ENCODE assay signal across 9 mouse cellular contexts in genomic region chr12:73241960-73242359, GRCm38 (mm10). TPM values are rescaled to one million over a fixed set of nuclear protein-coding genes. Genes with fewer than 3 reads are reported as not detected.
DNase-seq lines count a peak whose midpoint lies in the region; ATAC-seq lines count a peak whose summit lies in the region.
"Had no signal": no experiment of that assay in that cellular context is flagged by ENCODE, and none has a peak within 500 bp of the region (broad histone marks: within the 10 kb centered on the region; RNA-seq: fewer than 3 reads in every experiment).

No protein-coding gene starts in this region.

- no peak overlapping the region for H3K4me3 ChIP-seq in hindbrain, embryonic 14.5 days (replicated peaks; ENCODE audit: low read length)
- no peak overlapping the region for H3K4me3 ChIP-seq in lung, embryonic 16.5 days (ENCODE audit: low read length)
- H3K4me3 ChIP-seq: heart, embryonic 15.5 days had no signal

- DNase-seq in Muller cell, postnatal 12 days (ENCODE audit: inconsistent ontology term) = peak; percentile 6
- DNase-seq in embryo, embryonic 11 days = peak; percentile 51
- DNase-seq in hindbrain, embryonic 14.5 days (ENCODE audit: low spot score) = peak; percentile 41
- peak; percentile 29 for DNase-seq in right cerebral cortex, postnatal 25 days
- no peak for DNase-seq in spleen, postnatal 4 days (ENCODE audit: low spot score in 2 of 2)
- DNase-seq in kidney, postnatal 36 days = no peak
- DNase-seq in adrenal gland, postnatal 36 days = no peak

- H3K4me1 ChIP-seq in hindbrain, embryonic 14.5 days (replicated peaks; ENCODE audit: control insufficient read depth, insufficient read depth, low read length) = peaks cover 3% of the 10 kb centered on the region
- H3K4me1 ChIP-seq in lung, embryonic 16.5 days (replicated peaks; ENCODE audit: control insufficient read depth, insufficient read depth, low read length) = 0 out of 2 replicates have a peak, but pooled peaks cover 4% of the 10 kb centered on the region

- 37% methylated on average over 10 of the region's 10 CpGs for WGBS in hindbrain, embryonic 14.5 days
- 60% methylated on average over 10 of the region's 10 CpGs for WGBS in lung, embryonic 16.5 days

- H3K36me3 ChIP-seq in hindbrain, embryonic 14.5 days (replicated peaks; ENCODE audit: control insufficient read depth, insufficient read depth) = no peaks in the 10 kb centered on the region
- H3K36me3 ChIP-seq in lung, embryonic 16.5 days (ENCODE audit: control insufficient read depth, insufficient read depth, low read length) = no peaks in the 10 kb centered on the region
- H3K36me3 ChIP-seq: heart, embryonic 15.5 days had no signal

- H3K9ac ChIP-seq in hindbrain, embryonic 14.5 days = no peak overlapping the region
- no peak overlapping the region for H3K9ac ChIP-seq in lung, embryonic 16.5 days (ENCODE audit: low read length)
- H3K9ac ChIP-seq: heart, embryonic 15.5 days had no signal

- no peak overlapping the region for H3K27ac ChIP-seq in hindbrain, embryonic 14.5 days
- H3K27ac ChIP-seq in lung, embryonic 16.5 days (ENCODE audit: low read length) = peak overlapping the region; percentile 59; the same call in 1 of the 2 replicates
- H3K27ac ChIP-seq: heart, embryonic 15.5 days had no signal

- no peak for ATAC-seq in hindbrain, embryonic 14.5 days (ENCODE audit: low FRiP score)
- ATAC-seq in lung, embryonic 16.5 days (ENCODE audit: low read depth) = peak; percentile 79

- no peak overlapping the region for H3K4me2 ChIP-seq in hindbrain, embryonic 14.5 days (replicated peaks)
- H3K4me2 ChIP-seq in lung, embryonic 16.5 days (ENCODE audit: low read depth, low read length) = no peak overlapping the region
- H3K4me2 ChIP-seq: heart, embryonic 15.5 days had no signal

- H3K9me3 ChIP-seq in hindbrain, embryonic 14.5 days (ENCODE audit: control insufficient read depth, low read length) = no peaks in the 10 kb centered on the region
- no peaks in the 10 kb centered on the region for H3K9me3 ChIP-seq in lung, embryonic 16.5 days (ENCODE audit: control insufficient read depth, low read length)
- H3K9me3 ChIP-seq: heart, embryonic 15.5 days had no signal

- no peaks in the 10 kb centered on the region for H3K27me3 ChIP-seq in hindbrain, embryonic 14.5 days (ENCODE audit: control insufficient read depth, insufficient read depth, low read length)
- no peaks in the 10 kb centered on the region for H3K27me3 ChIP-seq in lung, embryonic 16.5 days (ENCODE audit: control insufficient read depth, insufficient read depth, low read depth, low read length)
- H3K27me3 ChIP-seq: heart, embryonic 15.5 days had no signal

RNA-seq across cellular contexts. Expression of gene Trmt5, which starts 44.5 kb away (rescaled TPM):
- 16.9 and 18.4 TPM in 2 replicates for polyA plus RNA-seq in hindbrain, embryonic 14.5 days (2014; fragmentation: Nextera tagmentation; extraction: Ambion mirVana)
- 16.4 and 17.6 TPM in 2 replicates for polyA plus RNA-seq in lung, embryonic 16.5 days (2015; fragmentation: Nextera tagmentation; extraction: Ambion mirVana)
- total RNA-seq in adrenal gland, postnatal 36 days (2021) = 10 to 100 TPM; 11.3 to 11.6 TPM

RNA-seq across cellular contexts. Expression of gene Slc38a6, which starts 44.6 kb away (rescaled TPM):
- 11.9 and 16.1 TPM in 2 replicates for polyA plus RNA-seq in hindbrain, embryonic 14.5 days (2014; fragmentation: Nextera tagmentation; extraction: Ambion mirVana)
- 8.9 and 10.4 TPM in 2 replicates for polyA plus RNA-seq in lung, embryonic 16.5 days (2015; fragmentation: Nextera tagmentation; extraction: Ambion mirVana)
- total RNA-seq in adrenal gland, postnatal 36 days (2021) = 1 to 10 TPM; 4.7 to 6.2 TPM

Comparison
In these comparisons a context has a peak if more than half of its experiments do, and no peak if none do; other contexts are left out.
1. DNase-seq: peak in Muller cell, postnatal 12 days (single experiment), embryo, embryonic 11 days (single experiment), hindbrain, embryonic 14.5 days (single experiment) and right cerebral cortex, postnatal 25 days (single experiment); none in spleen, postnatal 4 days (0 of 2), kidney, postnatal 36 days (0 of 2) and adrenal gland, postnatal 36 days (0 of 2).